Mouse (Mus musculus): ENCODE results near the gene Ccdc110. TPM values are rescaled to one million over a fixed set of nuclear protein-coding genes. Genes with fewer than 3 reads are reported as not detected.

The Ccdc110 gene
- not detected in 2 replicates for polyA plus RNA-seq (2014; fragmentation: Nextera tagmentation; extraction: Ambion mirVana)

- DNase-seq (ENCODE audit: low spot score) (peak; percentile 99), ATAC-seq (ENCODE audit: low FRiP score) (peak; percentile 92)
- Histone ChIP-seq H3K9ac (ENCODE audit: low read depth, low read length) (no peak within 1 kb of the TSS), H3K4me3 (ENCODE audit: low read depth, low read length) (peak within 1 kb of the TSS; percentile 26), H3K4me2 (replicated peaks; ENCODE audit: low read depth, low read length) (peak within 1 kb of the TSS; percentile 41), H3K4me1 (replicated peaks; ENCODE audit: control insufficient read depth, insufficient read depth, low read length) (no peaks in the 10 kb centered on the region), H3K27me3 (ENCODE audit: control insufficient read depth, insufficient read depth, low read length) (no peaks in the 10 kb centered on the region), H3K9me3 (ENCODE audit: control insufficient read depth, low read length) (no peaks in the 10 kb centered on the region), H3K27ac (ENCODE audit: low read depth, low read length) (no peak within 1 kb of the TSS), H3K36me3 (ENCODE audit: control insufficient read depth, insufficient read depth, low read length) (no peaks in the 10 kb centered on the region)
- 5% methylated on average over 23 of the region's 23 CpGs for WGBS
Observed at GRCm38 (mm10) chr8:45934582-45935014, at the start of gene Ccdc110. Gene Ccdc110 (plus strand): TSS chr8:45934619.

GRCm38 (mm10) chr8:45885202-45885685 is 49.2 kb upstream of the Ccdc110 start, which contains the start of gene Pdlim3:
Gene Pdlim3 (plus strand): TSS chr8:45885461.
- Histone ChIP-seq H3K4me3 (ENCODE audit: low read depth, low read length) (peak within 1 kb of the TSS; percentile 24), H3K27ac (ENCODE audit: low read depth, low read length) (no peak within 1 kb of the TSS), H3K9me3 (ENCODE audit: control insufficient read depth, low read length) (no peaks in the 10 kb centered on the region), H3K27me3 (ENCODE audit: control insufficient read depth, insufficient read depth, low read length) (no peaks in the 10 kb centered on the region), H3K4me1 (replicated peaks; ENCODE audit: control insufficient read depth, insufficient read depth, low read length) (0 out of 2 replicates have a peak, but pooled peaks cover 3% of the 10 kb centered on the region), H3K9ac (ENCODE audit: low read depth, low read length) (no peak within 1 kb of the TSS), H3K4me2 (replicated peaks; ENCODE audit: low read depth, low read length) (peak within 1 kb of the TSS; percentile 60), H3K36me3 (ENCODE audit: control insufficient read depth, insufficient read depth, low read length) (no peaks in the 10 kb centered on the region)
- DNase-seq (ENCODE audit: low spot score) = peak; percentile 61
- 1% methylated on average over 22 of the region's 22 CpGs for WGBS
- ATAC-seq (ENCODE audit: low FRiP score) = peak; percentile 78

GRCm38 (mm10) chr8:45885775-45886174 is 48.6 kb upstream of the Ccdc110 start:
- ATAC-seq (ENCODE audit: low FRiP score) (peak; percentile 44; the same call in 1 of the 2 replicates), DNase-seq (ENCODE audit: low spot score) (no peak)
- Histone ChIP-seq H3K4me3 (ENCODE audit: low read depth, low read length) (peak overlapping the region; percentile 24), H3K4me2 (replicated peaks; ENCODE audit: low read depth, low read length) (peak overlapping the region; percentile 60), H3K27ac (ENCODE audit: low read depth, low read length) (no peak overlapping the region), H3K4me1 (replicated peaks; ENCODE audit: control insufficient read depth, insufficient read depth, low read length) (0 out of 2 replicates have a peak, but pooled peaks cover 3% of the 10 kb centered on the region), H3K9ac (ENCODE audit: low read depth, low read length) (no peak overlapping the region), H3K36me3 (ENCODE audit: control insufficient read depth, insufficient read depth, low read length) (no peaks in the 10 kb centered on the region), H3K9me3 (ENCODE audit: control insufficient read depth, low read length) (no peaks in the 10 kb centered on the region), H3K27me3 (ENCODE audit: control insufficient read depth, insufficient read depth, low read length) (no peaks in the 10 kb centered on the region)
- WGBS = 41% methylated on average over 2 of the region's 2 CpGs

GRCm38 (mm10) chr8:45889737-45890136 is 44.7 kb upstream of the Ccdc110 start:
- H3K36me3 ChIP-seq (ENCODE audit: control insufficient read depth, insufficient read depth, low read length) = no peaks in the 10 kb centered on the region

GRCm38 (mm10) chr8:45896590-45896989 is 37.8 kb upstream of the Ccdc110 start:
- no peak overlapping the region for H3K4me3 ChIP-seq (ENCODE audit: low read depth, low read length)
- H3K9ac ChIP-seq (ENCODE audit: low read depth, low read length) = no peak overlapping the region
- H3K27ac ChIP-seq (ENCODE audit: low read depth, low read length) = no peak overlapping the region
- ATAC-seq (ENCODE audit: low FRiP score) = no peak
- H3K36me3 ChIP-seq (ENCODE audit: control insufficient read depth, insufficient read depth, low read length) = no peaks in the 10 kb centered on the region
- DNase-seq (ENCODE audit: low spot score) = no peak
- no peaks in the 10 kb centered on the region for H3K9me3 ChIP-seq (ENCODE audit: control insufficient read depth, low read length)
- 84% methylated on average over 3 of the region's 3 CpGs for WGBS
- H3K4me2 ChIP-seq (replicated peaks; ENCODE audit: low read depth, low read length) = no peak overlapping the region
- no peaks in the 10 kb centered on the region for H3K4me1 ChIP-seq (replicated peaks; ENCODE audit: control insufficient read depth, insufficient read depth, low read length)
- H3K27me3 ChIP-seq (ENCODE audit: control insufficient read depth, insufficient read depth, low read length) = no peaks in the 10 kb centered on the region

More at GRCm38 (mm10) chr8:45889737-45890136, 44.7 kb upstream of the Ccdc110 start:
- ATAC-seq (ENCODE audit: low FRiP score) (no peak), DNase-seq (ENCODE audit: low spot score) (no peak)
- H3K27me3 ChIP-seq (ENCODE audit: control insufficient read depth, insufficient read depth, low read length) = no peaks in the 10 kb centered on the region
- no peaks in the 10 kb centered on the region for H3K9me3 ChIP-seq (ENCODE audit: control insufficient read depth, low read length)
- no peak overlapping the region for H3K27ac ChIP-seq (ENCODE audit: low read depth, low read length)
- no peak overlapping the region for H3K4me3 ChIP-seq (ENCODE audit: low read depth, low read length)
- H3K4me1 ChIP-seq (replicated peaks; ENCODE audit: control insufficient read depth, insufficient read depth, low read length) = 0 out of 2 replicates have a peak, but pooled peaks cover 3% of the 10 kb centered on the region
- 96% methylated on average over 7 of the region's 7 CpGs for WGBS
- H3K9ac ChIP-seq (ENCODE audit: low read depth, low read length) = no peak overlapping the region
- H3K4me2 ChIP-seq (replicated peaks; ENCODE audit: low read depth, low read length) = no peak overlapping the region

GRCm38 (mm10) chr8:45899783-45900182 is 34.6 kb upstream of the Ccdc110 start:
- Histone ChIP-seq H3K27me3 (ENCODE audit: control insufficient read depth, insufficient read depth, low read length) (no peaks in the 10 kb centered on the region), H3K27ac (ENCODE audit: low read depth, low read length) (no peak overlapping the region), H3K4me1 (replicated peaks; ENCODE audit: control insufficient read depth, insufficient read depth, low read length) (no peaks in the 10 kb centered on the region), H3K4me2 (replicated peaks; ENCODE audit: low read depth, low read length) (no peak overlapping the region), H3K4me3 (ENCODE audit: low read depth, low read length) (no peak overlapping the region), H3K9ac (ENCODE audit: low read depth, low read length) (no peak overlapping the region), H3K36me3 (ENCODE audit: control insufficient read depth, insufficient read depth, low read length) (no peaks in the 10 kb centered on the region), H3K9me3 (ENCODE audit: control insufficient read depth, low read length) (no peaks in the 10 kb centered on the region)
- WGBS = 63% methylated on average over 3 of the region's 3 CpGs
- DNase-seq (ENCODE audit: low spot score) = no peak
- no peak for ATAC-seq (ENCODE audit: low FRiP score)

DNA sequence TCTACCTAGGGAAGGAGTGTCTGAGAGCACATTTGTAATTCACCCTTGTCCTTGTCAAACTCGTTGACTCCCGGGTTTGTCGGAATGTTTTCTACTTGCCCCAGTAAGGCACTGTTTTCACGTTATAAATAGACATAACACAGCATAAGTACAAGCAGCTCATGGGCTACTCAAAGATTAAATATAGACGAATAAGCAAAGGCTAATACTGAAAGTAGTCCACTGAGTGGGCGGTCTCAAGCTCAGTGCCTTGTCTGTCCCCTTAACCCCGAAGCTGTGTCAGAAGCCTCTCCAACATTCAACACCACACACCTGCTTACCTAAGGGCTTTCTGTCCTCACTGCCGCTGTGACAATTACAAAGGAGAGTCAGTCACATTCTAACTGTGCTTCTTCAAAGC is 32.8 kb upstream of the Ccdc110 start:
- H3K27ac ChIP-seq (ENCODE audit: low read depth, low read length) = no peak overlapping the region

GRCm38 (mm10) chr8:45903659-45904058 is 30.8 kb upstream of the Ccdc110 start:
- Histone ChIP-seq H3K9me3 (ENCODE audit: control insufficient read depth, low read length) (no peaks in the 10 kb centered on the region), H3K4me3 (ENCODE audit: low read depth, low read length) (no peak overlapping the region), H3K9ac (ENCODE audit: low read depth, low read length) (no peak overlapping the region), H3K4me2 (replicated peaks; ENCODE audit: low read depth, low read length) (no peak overlapping the region), H3K27me3 (ENCODE audit: control insufficient read depth, insufficient read depth, low read length) (no peaks in the 10 kb centered on the region), H3K36me3 (ENCODE audit: control insufficient read depth, insufficient read depth, low read length) (no peaks in the 10 kb centered on the region), H3K27ac (ENCODE audit: low read depth, low read length) (no peak overlapping the region), H3K4me1 (replicated peaks; ENCODE audit: control insufficient read depth, insufficient read depth, low read length) (no peaks in the 10 kb centered on the region)
- 55% methylated on average over 3 of the region's 3 CpGs for WGBS
- DNase-seq (ENCODE audit: low spot score) = no peak
- ATAC-seq (ENCODE audit: low FRiP score) = no peak

More for the DNA sequence above, 32.8 kb upstream of the Ccdc110 start:
- DNase-seq (ENCODE audit: low spot score) (no peak), ATAC-seq (ENCODE audit: low FRiP score) (no peak)
- 86% methylated on average over 8 of the region's 8 CpGs for WGBS
- H3K9me3 ChIP-seq (ENCODE audit: control insufficient read depth, low read length) = no peaks in the 10 kb centered on the region
- no peaks in the 10 kb centered on the region for H3K4me1 ChIP-seq (replicated peaks; ENCODE audit: control insufficient read depth, insufficient read depth, low read length)
- H3K36me3 ChIP-seq (ENCODE audit: control insufficient read depth, insufficient read depth, low read length) = no peaks in the 10 kb centered on the region
- no peak overlapping the region for H3K4me2 ChIP-seq (replicated peaks; ENCODE audit: low read depth, low read length)
- no peak overlapping the region for H3K4me3 ChIP-seq (ENCODE audit: low read depth, low read length)
- no peaks in the 10 kb centered on the region for H3K27me3 ChIP-seq (ENCODE audit: control insufficient read depth, insufficient read depth, low read length)
- no peak overlapping the region for H3K9ac ChIP-seq (ENCODE audit: low read depth, low read length)

- Histone ChIP-seq H3K27ac (ENCODE audit: low read depth, low read length) (no peak overlapping the region), H3K4me2 (replicated peaks; ENCODE audit: low read depth, low read length) (no peak overlapping the region), H3K9ac (ENCODE audit: low read depth, low read length) (no peak overlapping the region), H3K4me3 (ENCODE audit: low read depth, low read length) (no peak overlapping the region), H3K4me1 (replicated peaks; ENCODE audit: control insufficient read depth, insufficient read depth, low read length) (no peaks in the 10 kb centered on the region), H3K27me3 (ENCODE audit: control insufficient read depth, insufficient read depth, low read length) (no peaks in the 10 kb centered on the region), H3K9me3 (ENCODE audit: control insufficient read depth, low read length) (no peaks in the 10 kb centered on the region), H3K36me3 (ENCODE audit: control insufficient read depth, insufficient read depth, low read length) (no peaks in the 10 kb centered on the region)
- 92% methylated on average over 7 of the region's 7 CpGs for whole genome bisulfite sequencing
- no peak for DNase-seq (ENCODE audit: low spot score)
- ATAC-seq (ENCODE audit: low FRiP score) = no peak
Observed at GRCm38 (mm10) chr8:45905591-45906250, 28.7 kb upstream of the Ccdc110 start.
